Mouse (Mus musculus) small intestine, adult 2 months (tissue): ENCODE results near the gene Ell2. TPM values are rescaled to one million over a fixed set of nuclear protein-coding genes. Genes with fewer than 3 reads are reported as not detected.

ENCODE experiments used
- H3K27ac ChIP-seq: fragments of 200-500 bp; 2 replicates; pipeline ENCODE4 v1.5.1; 2012; ENCODE audit warnings: low read depth, low read length, control low read depth, inconsistent platforms; ENCODE audit not compliant: insufficient read depth
- H3K27me3 ChIP-seq: fragments of 200-500 bp; 2 replicates; pipeline ENCODE4 v1.6.1; 2012; ENCODE audit warnings: mild to moderate bottlenecking, moderate library complexity, low read length, inconsistent platforms; ENCODE audit not compliant: control insufficient read depth, insufficient read depth
- H3K36me3 ChIP-seq: fragments of 200-500 bp; 2 replicates; pipeline ENCODE4 v1.6.1; 2012; ENCODE audit warnings: mild to moderate bottlenecking, low read length, control low read depth, inconsistent platforms; ENCODE audit not compliant: control insufficient read depth, insufficient read depth
- H3K4me1 ChIP-seq: fragments of 200-500 bp; 2 replicates; pipeline ENCODE4 v1.6.1; 2012; ENCODE audit warnings: low read length, inconsistent platforms, mixed read lengths; ENCODE audit not compliant: control insufficient read depth, insufficient read depth, insufficient read length
- H3K4me3 ChIP-seq: fragments of 200-500 bp; 2 replicates; pipeline ENCODE4 v1.5.1; 2012; ENCODE audit warnings: low read depth, mild to moderate bottlenecking, control low read depth, inconsistent platforms, low read length, moderate library complexity
- CTCF ChIP-seq: fragments of 200-500 bp; IDR thresholded peaks from 2 replicates; pipeline ENCODE4 v1.5.1; 2012; ENCODE audit warnings: low read depth, mild to moderate bottlenecking, control low read depth, inconsistent platforms, low read length, moderate library complexity, mixed read lengths; ENCODE audit not compliant: insufficient replicate concordance, insufficient read length; ENCODE audit errors: extremely low read depth
- POLR2A ChIP-seq: fragments of 200-500 bp; IDR thresholded peaks from 2 replicates; pipeline ENCODE4 v1.6.1; 2012; ENCODE audit warnings: low read depth, mild to moderate bottlenecking, control low read depth, inconsistent platforms, low read length, moderate library complexity
- WGBS: fragments of 180-500 bp; shearing (Covaris S2); methylation state at CpG from one replicate; pipeline ENCODE4 v1.1.7; 2018; 5-methylcytosine and 5-hydroxymethylcytosine counted together
- polyA plus RNA-seq: library from polyadenylated mRNA; depleted of rRNA; stranded (reverse); fragments of >200 nt; gene quantifications from 2 replicates; pipeline ENCODE4 v1.2.3, GENCODE M21; 2012; rRNA removed

Ell2 gene
- 4.0 and 10.2 TPM in 2 replicates for polyA plus RNA-seq

DNA sequence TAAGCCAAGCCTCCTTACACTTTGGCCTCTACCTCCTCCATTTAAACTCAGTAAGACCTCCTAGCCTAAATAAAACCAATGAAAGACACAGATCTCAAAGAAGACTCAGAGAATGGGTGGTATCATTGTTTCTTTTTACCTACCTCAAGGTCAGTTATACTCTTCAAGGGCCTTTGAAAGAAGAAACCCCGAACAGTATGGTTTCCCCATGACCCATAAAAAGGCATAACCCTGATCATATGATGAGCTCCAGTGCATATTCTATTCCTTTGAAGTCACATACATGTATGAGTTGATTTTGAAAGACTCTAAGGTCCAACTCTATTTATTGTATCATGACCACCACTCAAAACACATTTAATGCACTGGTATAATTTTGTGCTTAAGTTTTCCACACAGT, at the start of gene Ell2:
Gene Ell2, plus strand, starts transcription at position 301 of the 400 bp plus-strand sequence.
- H3K27ac ChIP-seq, result peak within 1 kb of the TSS; percentile 86

DNA sequence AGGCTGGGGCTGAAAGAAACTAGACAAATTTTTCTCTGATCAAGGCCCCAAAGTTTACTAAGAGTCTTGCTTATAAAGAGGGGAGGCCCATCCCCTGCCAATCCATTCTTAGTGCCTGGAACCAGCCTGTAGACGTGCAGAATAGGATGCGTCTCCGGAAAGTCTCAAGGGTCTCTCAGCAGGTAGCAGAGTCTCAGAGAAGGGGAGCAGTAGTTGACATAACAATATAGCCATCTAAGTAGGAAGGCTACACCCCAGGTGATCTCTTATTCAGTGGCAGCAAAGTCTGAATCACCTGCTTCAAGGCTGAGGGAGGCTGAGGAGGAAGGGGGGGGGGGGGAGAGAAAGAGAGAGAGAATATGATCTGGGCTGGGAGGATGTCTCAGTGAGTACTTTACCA, 21.1 kb upstream of the Ell2 start:
- H3K36me3 ChIP-seq, result no peaks in the 10 kb centered on the region
- H3K4me3 ChIP-seq, result no peak overlapping the region
- 83% methylated on average over 3 of the region's 3 CpGs for WGBS
- H3K27me3 ChIP-seq, result no peaks in the 10 kb centered on the region
- no peak overlapping the region for H3K27ac ChIP-seq
- no peaks in the 10 kb centered on the region for H3K4me1 ChIP-seq
- TF ChIP-seq CTCF (no peak), POLR2A (no peak)

More for the DNA sequence above, at the start of gene Ell2:
- H3K36me3 ChIP-seq, result no peaks in the 10 kb centered on the region
- peak within 1 kb of the TSS; percentile 98 for H3K4me3 ChIP-seq
- TF ChIP-seq POLR2A, result no peak
- TF ChIP-seq CTCF, result no peak
- H3K27me3 ChIP-seq, result no peaks in the 10 kb centered on the region
- 98% methylated on average over 1 of the region's 1 CpGs for WGBS
- H3K4me1 ChIP-seq, result no peaks in the 10 kb centered on the region; the same call in 1 of the 2 replicates

DNA sequence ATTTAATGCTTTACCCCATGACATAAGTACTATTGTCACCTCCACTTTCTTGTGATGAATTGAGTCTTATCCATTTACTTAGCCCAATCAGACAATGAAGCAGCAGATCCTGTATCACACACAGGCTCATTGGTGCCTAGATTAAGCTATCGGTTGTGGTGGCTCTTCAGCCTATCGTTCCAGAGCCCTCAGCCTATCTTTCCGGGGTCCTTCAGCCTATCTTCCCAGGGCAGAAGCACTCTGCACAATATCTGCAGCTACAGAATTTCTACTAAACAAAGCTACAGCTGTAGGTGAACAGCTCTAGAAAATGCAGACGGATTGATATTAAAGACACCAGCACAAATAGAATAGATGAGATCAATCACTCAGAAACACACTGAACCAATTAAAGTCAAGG, 19.6 kb upstream of the Ell2 start:
- Histone ChIP-seq H3K27ac (no peak overlapping the region), H3K4me3 (no peak overlapping the region), H3K27me3 (no peaks in the 10 kb centered on the region), H3K36me3 (no peaks in the 10 kb centered on the region), H3K4me1 (no peaks in the 10 kb centered on the region)
- TF ChIP-seq CTCF (no peak), POLR2A (no peak)
- WGBS, result 89% methylated on average over 4 of the region's 4 CpGs

DNA sequence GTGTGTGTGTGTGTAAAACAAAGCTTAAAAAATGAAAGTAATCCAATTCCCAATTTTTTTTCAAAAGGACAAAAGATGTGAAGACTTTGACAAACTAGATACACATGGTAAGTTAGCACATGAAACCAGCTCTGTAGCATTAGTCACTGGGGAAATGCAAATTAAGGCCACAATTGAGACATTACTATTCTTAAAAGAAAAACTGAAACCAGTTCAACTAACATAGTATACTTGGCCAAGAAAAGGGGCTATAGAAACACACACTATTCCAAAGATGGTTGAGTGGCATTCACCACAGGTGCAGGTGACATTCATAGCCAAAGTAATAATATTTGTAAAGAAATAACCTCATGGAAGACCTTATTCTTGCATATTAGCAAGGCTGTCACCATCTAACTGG, 14.9 kb upstream of the Ell2 start:
- TF ChIP-seq CTCF (no peak), POLR2A (no peak)
- Histone ChIP-seq H3K27ac (no peak overlapping the region), H3K36me3 (no peaks in the 10 kb centered on the region), H3K4me1 (no peaks in the 10 kb centered on the region), H3K27me3 (no peaks in the 10 kb centered on the region), H3K4me3 (no peak overlapping the region)

DNA sequence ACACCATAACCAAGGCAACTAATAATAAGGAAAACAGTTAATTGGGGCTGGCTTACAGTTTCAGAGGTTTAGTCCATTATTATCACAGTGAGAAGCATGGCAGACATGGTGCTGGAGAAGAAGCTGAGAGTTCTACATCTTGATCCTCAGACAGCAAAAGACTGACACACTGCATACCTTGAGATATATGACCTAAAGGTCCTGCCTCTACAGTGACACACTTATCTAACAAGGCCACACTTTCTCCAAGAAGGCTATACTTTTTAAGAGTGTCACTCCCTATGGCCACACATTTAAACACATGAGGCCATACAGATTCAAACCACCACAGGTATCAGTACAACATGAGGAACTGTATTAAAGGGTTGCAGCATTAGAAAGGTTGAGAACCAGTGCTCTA, 13.5 kb upstream of the Ell2 start:
- no peaks in the 10 kb centered on the region for H3K27me3 ChIP-seq
- H3K4me1 ChIP-seq, result no peaks in the 10 kb centered on the region
- no peak for TF ChIP-seq CTCF
- no peak for TF ChIP-seq POLR2A
- H3K36me3 ChIP-seq, result no peaks in the 10 kb centered on the region
- no peak overlapping the region for H3K4me3 ChIP-seq
- no peak overlapping the region for H3K27ac ChIP-seq

DNA sequence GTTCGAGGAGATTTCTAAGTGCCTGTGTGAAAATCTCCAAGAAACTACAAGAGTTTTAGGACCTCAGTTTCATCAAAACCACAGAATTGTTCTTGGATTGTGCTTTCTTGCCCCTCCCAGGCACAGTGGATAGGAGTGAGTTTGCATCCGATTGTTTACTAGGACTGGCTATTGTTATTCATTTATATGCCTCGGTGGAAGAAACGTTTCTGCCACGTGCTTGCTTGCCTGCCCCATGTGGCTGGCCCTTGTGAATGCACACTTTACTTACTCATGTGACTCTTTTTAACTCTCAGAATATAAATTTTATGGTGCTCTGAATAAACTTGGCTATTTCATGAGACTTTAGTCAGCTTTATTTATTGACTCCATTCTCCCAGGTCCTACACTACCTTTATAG, 3.7 kb upstream of the Ell2 start:
- no peaks in the 10 kb centered on the region for H3K4me1 ChIP-seq
- TF ChIP-seq CTCF (no peak), POLR2A (no peak)
- no peak overlapping the region for H3K27ac ChIP-seq
- no peaks in the 10 kb centered on the region for H3K36me3 ChIP-seq
- 49% methylated on average over 5 of the region's 5 CpGs for WGBS
- no peaks in the 10 kb centered on the region for H3K27me3 ChIP-seq
- no peak overlapping the region for H3K4me3 ChIP-seq

DNA sequence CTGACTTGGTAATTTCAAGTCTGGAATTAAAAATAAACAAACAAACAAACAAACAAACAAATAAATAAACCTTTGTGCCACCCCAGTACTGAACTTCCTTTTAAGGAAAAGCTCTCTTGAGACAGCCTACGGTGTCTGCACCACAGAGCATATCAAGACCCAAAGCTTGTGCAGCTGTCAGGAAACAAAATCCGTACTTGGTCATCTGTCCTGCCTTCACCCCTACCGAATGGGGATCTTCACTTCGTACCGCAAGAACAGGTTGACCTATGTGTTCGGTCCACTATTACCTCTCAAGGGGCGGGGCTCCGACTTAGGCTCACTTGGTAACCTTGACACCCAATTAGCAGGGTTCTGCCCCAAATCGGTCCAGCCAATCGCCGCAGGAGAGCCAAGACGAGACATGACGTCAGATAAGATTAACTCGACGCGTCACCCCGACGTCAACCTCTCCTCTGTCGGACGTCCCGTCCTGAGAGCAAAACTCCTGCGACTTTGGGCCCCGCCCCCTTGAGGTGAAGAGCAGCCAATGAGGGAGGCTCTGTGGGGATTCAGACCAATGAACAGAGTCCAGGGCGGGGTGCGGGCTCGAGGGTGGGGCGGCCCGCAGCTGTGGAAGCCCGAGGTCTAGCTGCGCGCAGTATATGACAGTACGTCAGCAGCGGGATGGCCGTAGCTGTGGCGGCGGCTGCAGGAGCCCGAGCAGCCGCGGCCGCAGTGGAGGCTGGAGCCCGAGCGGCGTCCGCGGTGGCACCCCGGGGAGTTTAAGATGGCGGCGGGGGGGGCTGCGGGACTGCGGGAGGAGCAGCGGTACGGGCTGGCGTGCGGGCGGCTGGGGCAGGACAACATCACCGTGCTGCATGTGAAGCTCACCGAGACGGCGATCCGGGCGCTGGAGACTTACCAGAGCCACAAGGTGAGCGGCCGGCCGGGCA, 592 bp downstream of the Ell2 start:
- no peaks in the 10 kb centered on the region for H3K36me3 ChIP-seq
- peak overlapping the region; percentile 86 for H3K27ac ChIP-seq
- H3K4me1 ChIP-seq, result no peaks in the 10 kb centered on the region; the same call in 1 of the 2 replicates
- H3K27me3 ChIP-seq, result no peaks in the 10 kb centered on the region
- H3K4me3 ChIP-seq, result peak overlapping the region; percentile 98
- 4% methylated on average over 59 of the region's 64 CpGs for WGBS
- TF ChIP-seq POLR2A, result peak; percentile 100
- TF ChIP-seq CTCF, result no peak
